Mouse (Mus musculus) limb, embryonic 13.5 days (tissue): ENCODE results near the gene Gm11214. TPM values are rescaled to one million over a fixed set of nuclear protein-coding genes. Genes with fewer than 3 reads are reported as not detected.

Source experiments
- ATAC-seq: fragments of 200-750 bp; cut with Nextera tagmentation; 2 replicates; pipeline ENCODE4 v1.8.0; 2017; ENCODE audit warnings: low read depth, moderate number of reproducible peaks, moderate TSS enrichment; ENCODE audit not compliant: low FRiP score
- H3K27ac ChIP-seq: fragments of 300-500 bp; sonication (generic); 2 replicates; pipeline ENCODE4 v1.5.1; 2015; ENCODE audit warnings: inconsistent platforms, mild to moderate bottlenecking, moderate library complexity
- H3K27me3 ChIP-seq: fragments of 300-500 bp; sonication (generic); 2 replicates; pipeline ENCODE4 v1.6.1; 2015; ENCODE audit warnings: mild to moderate bottlenecking, inconsistent platforms
- H3K36me3 ChIP-seq: fragments of 300-500 bp; sonication (generic); 2 replicates; pipeline ENCODE4 v1.6.1; 2015; ENCODE audit warnings: inconsistent platforms, mild to moderate bottlenecking, moderate library complexity
- H3K4me1 ChIP-seq: fragments of 300-500 bp; sonication (generic); 2 replicates; pipeline ENCODE4 v1.6.1; 2015; ENCODE audit warnings: inconsistent platforms
- H3K4me2 ChIP-seq: fragments of 300-500 bp; sonication (generic); replicated peaks from 2 replicates; pipeline ENCODE4 v1.6.1; 2015; ENCODE audit warnings: inconsistent platforms, mild to moderate bottlenecking, moderate library complexity
- H3K4me3 ChIP-seq: fragments of 300-500 bp; sonication (generic); 2 replicates; pipeline ENCODE4 v1.5.1; 2015; ENCODE audit warnings: moderate library complexity, mild to moderate bottlenecking, inconsistent platforms
- H3K9ac ChIP-seq: fragments of 300-500 bp; sonication (generic); 2 replicates; pipeline ENCODE4 v1.6.1; 2015; ENCODE audit warnings: mild to moderate bottlenecking, inconsistent platforms
- H3K9me3 ChIP-seq: fragments of 300-500 bp; sonication (generic); 2 replicates; pipeline ENCODE4 v1.6.1; 2016; ENCODE audit warnings: inconsistent platforms
- WGBS: fragments of 180-500 bp; shearing (Covaris S2); methylation state at CpG from one replicate; pipeline ENCODE4 v1.1.7; 2015; 5-methylcytosine and 5-hydroxymethylcytosine counted together
- polyA plus RNA-seq: library from polyadenylated mRNA; unstranded; fragments of >200 nt; fragmentation: Nextera tagmentation; extraction: Ambion mirVana; gene quantifications from 2 replicates; pipeline ENCODE4 v1.2.1, GENCODE M21; 2015

Gm11214 gene
- polyA plus RNA-seq, 1 experiment from 2014 or later = not detected

DNA sequence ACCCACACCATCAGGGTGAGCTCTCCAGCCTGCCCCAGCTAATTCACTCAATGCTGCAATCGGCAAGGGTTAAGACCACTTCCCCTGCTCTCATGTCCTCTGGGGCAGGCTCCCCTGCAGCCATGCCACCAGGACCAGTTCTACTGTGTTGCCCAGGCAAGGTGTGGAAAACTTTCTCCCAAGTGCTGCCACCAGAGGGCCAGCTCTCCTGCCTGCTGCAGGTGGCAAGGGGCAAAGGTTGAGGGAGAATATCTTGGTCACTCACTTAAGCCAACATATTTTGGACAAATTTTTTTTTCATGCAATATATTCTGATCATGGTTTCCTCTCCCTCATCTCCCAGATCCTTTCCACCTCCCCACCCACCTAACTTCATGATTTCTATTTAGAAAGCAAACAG is 8.8 kb downstream of the Gm11214 start:
- ATAC-seq = no peak

DNA sequence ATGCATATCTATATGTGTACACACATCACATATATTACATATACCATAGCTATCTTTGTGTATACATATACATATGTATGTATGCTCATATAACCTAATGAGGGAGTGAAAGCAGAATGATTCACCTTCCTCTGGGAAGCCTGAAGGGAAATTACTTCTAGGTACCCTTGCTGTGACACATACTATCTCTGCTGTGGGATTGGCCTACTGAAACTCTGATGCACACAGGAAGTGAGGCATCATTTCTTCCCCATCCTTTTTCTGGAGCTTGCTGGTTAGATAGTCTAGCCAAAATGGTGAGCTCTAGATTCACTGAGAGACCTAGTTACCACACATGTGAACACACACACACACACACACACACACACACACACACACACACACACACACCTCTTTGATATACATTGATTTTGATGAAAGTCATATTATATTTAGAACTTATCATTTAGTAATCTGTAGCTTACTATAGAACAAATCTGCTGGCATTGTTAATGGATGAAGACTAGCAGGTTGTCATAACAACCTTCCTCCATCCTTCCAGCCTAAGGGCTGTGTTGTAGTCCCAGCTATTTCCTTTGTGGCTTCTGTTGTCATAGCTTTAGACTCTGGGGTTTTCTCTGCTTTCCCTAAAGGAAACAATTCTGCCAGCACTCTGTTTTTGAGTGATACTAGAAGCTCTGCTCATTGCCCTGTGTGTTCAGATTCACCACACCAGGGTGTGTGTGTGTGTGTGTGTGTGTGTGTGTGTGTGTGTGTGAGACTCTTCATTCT is 19.0 kb downstream of the Gm11214 start:
- Histone ChIP-seq H3K4me1 (no peaks in the 10 kb centered on the region), H3K27me3 (no peaks in the 10 kb centered on the region), H3K9me3 (no peaks in the 10 kb centered on the region), H3K27ac (no peak overlapping the region), H3K9ac (no peak overlapping the region), H3K4me3 (no peak overlapping the region), H3K4me2 (no peak overlapping the region), H3K36me3 (no peaks in the 10 kb centered on the region)
- ATAC-seq = no peak

More for the DNA sequence above, 8.8 kb downstream of the Gm11214 start:
- Histone ChIP-seq H3K4me2 (no peak overlapping the region), H3K9me3 (no peaks in the 10 kb centered on the region), H3K9ac (no peak overlapping the region), H3K36me3 (no peaks in the 10 kb centered on the region), H3K27ac (no peak overlapping the region), H3K27me3 (no peaks in the 10 kb centered on the region), H3K4me3 (no peak overlapping the region), H3K4me1 (no peaks in the 10 kb centered on the region)
- 63% methylated on average over 1 of the region's 1 CpGs for WGBS

DNA sequence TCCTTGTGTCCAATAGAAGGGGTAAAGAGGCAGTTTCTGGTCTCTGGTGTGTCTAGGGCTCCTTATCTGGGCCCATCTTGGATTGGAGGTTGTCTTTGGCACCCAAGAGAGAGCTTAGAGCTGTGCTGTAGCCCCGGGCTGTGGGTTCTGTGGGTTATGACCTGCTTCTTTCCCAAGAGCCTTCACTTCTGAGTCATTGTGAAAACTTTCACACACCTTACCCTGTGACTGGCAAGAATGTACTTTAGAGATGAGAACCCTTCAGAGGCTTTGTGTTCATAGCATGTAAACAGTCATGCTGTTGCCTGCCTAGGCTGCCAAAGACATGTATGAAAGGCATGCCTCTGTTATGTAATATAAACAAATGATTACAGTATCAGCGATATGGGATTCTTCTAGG is 23.3 kb downstream of the Gm11214 start:
- Histone ChIP-seq H3K36me3 (no peaks in the 10 kb centered on the region), H3K9ac (no peak overlapping the region), H3K27ac (no peak overlapping the region), H3K9me3 (no peaks in the 10 kb centered on the region), H3K4me1 (no peaks in the 10 kb centered on the region), H3K27me3 (no peaks in the 10 kb centered on the region), H3K4me3 (no peak overlapping the region), H3K4me2 (no peak overlapping the region)
- ATAC-seq = no peak
- 80% methylated on average over 2 of the region's 2 CpGs for WGBS

DNA sequence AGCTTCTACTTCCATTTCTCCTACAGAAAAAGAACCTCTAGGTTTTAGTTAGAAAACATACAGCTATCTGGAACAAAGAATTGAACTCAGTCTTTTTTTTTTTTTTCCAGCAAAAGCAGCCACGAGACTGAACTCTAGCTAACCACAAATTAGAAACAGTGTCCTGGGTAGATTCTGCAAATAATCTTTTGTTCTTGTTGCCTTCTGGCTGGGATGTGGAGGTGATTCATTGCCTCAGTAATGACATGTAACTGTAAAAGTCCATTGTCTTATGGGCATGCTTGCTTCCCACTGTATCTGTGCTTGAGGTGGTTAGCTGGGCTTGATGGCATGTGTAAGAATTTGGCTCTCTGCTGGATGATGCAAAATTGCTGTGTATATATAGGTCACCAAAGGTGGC is 24.6 kb downstream of the Gm11214 start:
- no peak for ATAC-seq

DNA sequence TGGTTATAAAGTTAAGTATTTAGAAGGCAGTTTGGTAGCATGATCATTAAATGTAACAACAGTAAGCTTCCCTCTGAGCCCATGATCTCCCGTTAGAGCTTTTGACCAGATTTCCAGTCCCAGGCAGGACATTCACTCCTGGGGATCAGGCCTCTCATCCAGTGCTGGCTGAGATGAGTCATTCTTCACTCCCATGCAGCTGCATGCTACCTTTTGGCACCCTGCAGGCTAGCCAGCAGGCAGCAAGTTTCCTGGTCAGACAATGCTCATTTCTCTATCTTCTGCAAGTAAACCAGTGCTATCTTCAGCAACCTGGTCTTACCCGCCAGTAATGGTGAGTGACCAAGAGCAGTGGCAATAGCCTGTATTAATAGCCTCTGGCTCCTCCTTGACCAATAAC is 30.0 kb downstream of the Gm11214 start:
- no peaks in the 10 kb centered on the region for H3K27me3 ChIP-seq
- no peak for ATAC-seq
- no peak overlapping the region for H3K9ac ChIP-seq
- no peak overlapping the region for H3K4me2 ChIP-seq
- no peaks in the 10 kb centered on the region for H3K4me1 ChIP-seq
- no peak overlapping the region for H3K27ac ChIP-seq
- H3K36me3 ChIP-seq = no peaks in the 10 kb centered on the region
- H3K9me3 ChIP-seq = no peaks in the 10 kb centered on the region
- H3K4me3 ChIP-seq = no peak overlapping the region
- WGBS = 76% methylated on average over 2 of the region's 2 CpGs

More for the DNA sequence above, 24.6 kb downstream of the Gm11214 start:
- Histone ChIP-seq H3K36me3 (no peaks in the 10 kb centered on the region), H3K4me2 (no peak overlapping the region), H3K9ac (no peak overlapping the region), H3K4me1 (no peaks in the 10 kb centered on the region), H3K4me3 (no peak overlapping the region), H3K9me3 (no peaks in the 10 kb centered on the region), H3K27ac (no peak overlapping the region), H3K27me3 (no peaks in the 10 kb centered on the region)
- WGBS = 13% methylated on average over 1 of the region's 1 CpGs

DNA sequence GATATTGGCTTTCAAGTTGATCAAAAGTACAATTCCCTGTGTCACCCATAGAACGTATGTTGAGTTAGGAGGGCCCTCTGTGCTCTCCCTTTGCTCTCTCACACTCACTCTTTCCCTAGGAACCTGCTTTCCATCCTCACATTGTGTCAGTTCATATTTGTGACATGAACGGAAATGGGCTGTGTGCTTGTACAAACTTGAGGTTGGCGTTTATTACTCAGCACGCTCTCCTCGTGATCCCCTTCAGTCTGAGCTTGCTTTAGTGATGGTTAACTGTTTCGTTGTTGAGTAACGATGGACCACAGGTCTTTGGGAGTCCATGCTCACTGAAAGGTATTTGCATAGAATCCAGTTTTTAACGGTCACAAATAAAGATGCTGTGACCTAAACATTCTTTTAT is 36.1 kb downstream of the Gm11214 start:
- Histone ChIP-seq H3K9me3 (no peaks in the 10 kb centered on the region), H3K4me2 (no peak overlapping the region), H3K9ac (no peak overlapping the region), H3K27ac (no peak overlapping the region), H3K27me3 (no peaks in the 10 kb centered on the region), H3K4me1 (no peaks in the 10 kb centered on the region), H3K36me3 (no peaks in the 10 kb centered on the region), H3K4me3 (no peak overlapping the region)
- no peak for ATAC-seq
- WGBS = 71% methylated on average over 8 of the region's 8 CpGs

DNA sequence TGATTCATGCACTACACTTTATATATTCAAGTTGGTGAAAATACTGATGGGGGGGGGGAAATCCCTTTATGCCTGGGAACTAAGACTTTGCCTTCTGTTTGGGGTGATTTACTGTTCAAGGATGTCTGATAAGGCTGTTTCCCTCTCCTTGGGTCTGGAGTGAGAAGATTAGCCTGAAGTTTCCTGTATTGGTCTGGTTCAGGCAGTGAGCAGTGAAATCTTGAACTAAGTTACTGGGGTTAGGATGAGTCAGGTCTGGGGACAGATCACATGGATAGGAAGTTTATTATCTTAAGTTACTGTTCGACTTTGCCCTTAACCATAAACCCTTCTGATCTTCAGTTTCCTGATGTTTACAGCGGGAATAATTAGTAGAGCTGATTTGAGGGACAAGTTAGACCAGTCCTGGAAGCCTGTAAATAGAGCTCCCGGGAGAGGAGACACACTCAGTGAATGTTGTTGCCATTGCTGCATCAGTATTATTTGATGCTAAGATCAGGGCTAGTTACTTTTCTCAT is 37.6 kb downstream of the Gm11214 start:
- 34% methylated on average over 3 of the region's 3 CpGs for WGBS
- no peak for ATAC-seq
- H3K36me3 ChIP-seq = no peaks in the 10 kb centered on the region

DNA sequence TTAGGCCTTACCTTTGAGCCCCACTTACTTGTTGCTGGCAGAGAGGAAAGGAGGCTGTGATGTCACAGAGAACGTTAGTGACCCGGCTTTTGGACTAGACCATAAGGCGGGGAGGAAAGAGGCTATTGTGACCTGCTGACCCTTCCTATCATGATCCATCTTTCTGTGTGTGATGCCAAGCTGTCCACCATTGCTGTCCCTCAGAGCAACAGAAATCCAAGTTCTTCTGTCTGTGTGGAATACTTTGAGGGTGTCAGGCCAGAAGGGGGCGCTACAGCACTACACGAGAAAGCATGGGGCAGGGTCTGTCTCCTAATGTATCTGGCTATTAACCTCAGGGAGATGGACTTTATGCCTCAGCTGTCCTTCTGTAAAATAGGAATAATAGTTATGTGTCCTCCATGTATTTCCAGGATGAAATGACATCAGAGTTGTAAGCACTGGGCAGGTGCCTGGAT is 40.8 kb downstream of the Gm11214 start, which contains the start of gene Tex48:
Tex48 (minus strand) TSS at position 51 of the 458 bp plus-strand sequence.
- Histone ChIP-seq H3K27me3 (no peaks in the 10 kb centered on the region), H3K4me3 (no peak within 1 kb of the TSS), H3K4me2 (no peak within 1 kb of the TSS), H3K27ac (no peak within 1 kb of the TSS), H3K9ac (no peak within 1 kb of the TSS), H3K9me3 (no peaks in the 10 kb centered on the region), H3K4me1 (no peaks in the 10 kb centered on the region), H3K36me3 (no peaks in the 10 kb centered on the region)
- ATAC-seq = no peak
- WGBS = 57% methylated on average over 5 of the region's 5 CpGs

More for the DNA sequence above, 37.6 kb downstream of the Gm11214 start:
- Histone ChIP-seq H3K4me2 (no peak overlapping the region), H3K9me3 (no peaks in the 10 kb centered on the region), H3K27me3 (no peaks in the 10 kb centered on the region), H3K9ac (no peak overlapping the region), H3K4me3 (no peak overlapping the region), H3K27ac (no peak overlapping the region), H3K4me1 (no peaks in the 10 kb centered on the region)

DNA sequence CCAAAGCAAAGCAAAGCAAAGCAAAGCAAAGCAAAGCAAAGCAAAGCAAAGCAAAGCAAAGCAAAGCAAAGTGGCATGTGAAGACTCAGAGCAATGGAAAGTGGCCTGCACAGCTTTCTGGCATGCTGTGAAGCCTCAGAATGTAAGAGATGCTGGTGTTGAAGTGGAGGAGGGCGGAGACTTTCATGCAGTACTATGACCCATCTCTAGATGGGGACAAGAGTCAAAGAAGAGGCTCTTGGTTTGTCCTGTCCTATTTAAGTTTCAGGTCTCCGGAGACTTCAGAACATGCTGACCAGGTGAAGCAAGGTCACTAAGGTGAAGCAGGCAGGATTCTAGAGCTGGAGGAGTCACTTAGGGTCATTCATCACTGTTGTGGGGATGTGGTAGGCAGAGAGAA is 41.3 kb downstream of the Gm11214 start:
- no peak overlapping the region for H3K4me3 ChIP-seq
- no peaks in the 10 kb centered on the region for H3K9me3 ChIP-seq
- ATAC-seq = no peak
- no peak overlapping the region for H3K9ac ChIP-seq
- H3K27me3 ChIP-seq = no peaks in the 10 kb centered on the region
- H3K4me2 ChIP-seq = no peak overlapping the region
- H3K36me3 ChIP-seq = no peaks in the 10 kb centered on the region
- H3K27ac ChIP-seq = no peak overlapping the region
- H3K4me1 ChIP-seq = no peaks in the 10 kb centered on the region
- 73% methylated on average over 2 of the region's 2 CpGs for WGBS

Other genes starting within 250 kb of the Gm11214 start
- 8.1 and 10.4 TPM in 2 replicates for gene Whrn, start 167.4 kb downstream of the Gm11214 start, polyA plus RNA-seq
- gene Atp6v1g1, start 118.6 kb downstream of the Gm11214 start, polyA plus RNA-seq = 317 and 318 TPM in 2 replicates
- gene Tmem268, start 104.6 kb downstream of the Gm11214 start, polyA plus RNA-seq = 8.2 and 8.3 TPM in 2 replicates
- not detected in 2 replicates for gene Gm11213, start 58.1 kb downstream of the Gm11214 start, polyA plus RNA-seq
- gene Tex48, start 41.0 kb downstream of the Gm11214 start, polyA plus RNA-seq = not detected in 2 replicates
- 0.08 and 0.15 TPM in 2 replicates for gene Tnfsf15, start 81.7 kb upstream of the Gm11214 start, polyA plus RNA-seq
- gene Tnfsf8, start 198.0 kb upstream of the Gm11214 start, polyA plus RNA-seq = 0.06 TPM in 1 of 2 replicates, not detected in the other